Mouse (Mus musculus): ENCODE results near the gene Tmem205. TPM values are rescaled to one million over a fixed set of nuclear protein-coding genes. Genes with fewer than 3 reads are reported as not detected.

Gene Tmem205
- polyA plus RNA-seq, 1 experiment: 19.4 TPM

DNA sequence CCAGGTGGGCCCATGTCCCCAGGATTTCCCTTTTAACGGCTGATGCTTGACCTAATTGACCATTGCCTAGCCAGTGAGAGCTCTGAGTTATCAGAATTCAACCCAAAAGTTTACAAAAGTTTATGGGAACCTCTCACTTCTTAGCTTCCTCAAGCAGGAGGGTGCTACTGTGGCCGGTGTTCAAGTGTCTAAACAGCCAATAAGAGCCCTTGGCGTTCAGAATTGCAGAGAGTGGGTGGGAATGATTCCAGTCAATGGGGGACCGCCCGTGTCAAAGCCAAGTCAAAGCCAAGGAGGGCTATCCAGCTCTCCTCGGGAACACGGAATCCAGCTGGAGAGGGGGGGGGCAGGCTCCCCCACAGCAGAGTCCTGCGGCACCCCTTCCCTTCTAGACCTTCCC lies 20.8 kb upstream of the Tmem205 start:
- DNase-seq (ENCODE audit: low read depth in 1 of 2, low spot score in 2 of 2): no peak
- no peak overlapping the region for H3K27ac ChIP-seq (ENCODE audit: insufficient read depth, low read length)
- no peaks in the 10 kb centered on the region for H3K36me3 ChIP-seq (ENCODE audit: control insufficient read depth, insufficient read depth, low read length)
- TF ChIP-seq CTCF (IDR thresholded peaks at IDR 0.05; ENCODE audit: extremely low read depth, insufficient read depth, insufficient read length, insufficient replicate concordance) (no peak), POLR2A (IDR thresholded peaks at IDR 0.05; ENCODE audit: low read depth, low read length) (no peak)
- peaks cover 5% of the 10 kb centered on the region for H3K4me1 ChIP-seq (ENCODE audit: control insufficient read depth, insufficient read depth, insufficient read length)
- WGBS: 57% methylated on average over 8 of the region's 8 CpGs
- peaks cover 2% of the 10 kb centered on the region for H3K27me3 ChIP-seq (ENCODE audit: control insufficient read depth, insufficient read depth, low read length)
- H3K4me3 ChIP-seq (ENCODE audit: extremely low read depth, insufficient read depth, insufficient read length): no peak overlapping the region

DNA sequence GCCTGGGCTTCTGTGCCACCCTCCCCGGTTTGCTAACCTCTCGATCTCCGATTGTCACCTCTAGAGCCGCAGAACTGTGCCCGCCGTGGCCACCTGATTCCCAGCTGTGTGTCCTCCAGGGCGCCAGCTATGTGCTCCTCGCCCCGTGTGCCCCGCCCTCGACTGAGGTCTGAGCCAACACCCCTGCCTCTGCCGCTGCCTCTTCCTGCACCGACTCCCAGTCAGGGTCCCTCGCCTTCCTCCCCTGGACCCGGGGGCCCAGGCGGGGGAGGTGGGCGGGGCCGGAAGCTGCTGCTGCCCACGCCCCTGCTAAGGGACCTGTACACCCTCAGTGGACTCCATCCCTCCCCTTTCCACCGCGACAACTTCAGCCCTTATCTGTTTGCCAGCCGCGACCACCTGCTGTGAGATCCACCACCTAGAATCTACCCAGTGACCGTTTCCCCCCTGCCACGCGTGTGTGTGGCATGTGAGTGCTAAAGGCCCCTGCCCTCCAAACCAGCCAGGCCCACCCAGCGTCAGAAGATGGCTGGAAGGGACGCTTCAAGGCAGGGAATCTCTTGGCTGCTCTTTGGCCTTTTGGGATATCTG lies 20.3 kb upstream of the Tmem205 start:
- H3K4me3 ChIP-seq (ENCODE audit: extremely low read depth, insufficient read depth, insufficient read length): no peak overlapping the region
- peaks cover 5% of the 10 kb centered on the region for H3K4me1 ChIP-seq (ENCODE audit: control insufficient read depth, insufficient read depth, insufficient read length)
- 5% methylated on average over 27 of the region's 28 CpGs for WGBS
- TF ChIP-seq CTCF (IDR thresholded peaks at IDR 0.05; ENCODE audit: extremely low read depth, insufficient read depth, insufficient read length, insufficient replicate concordance) (no peak), POLR2A (IDR thresholded peaks at IDR 0.05; ENCODE audit: low read depth, low read length) (no peak)
- peaks cover 2% of the 10 kb centered on the region for H3K27me3 ChIP-seq (ENCODE audit: control insufficient read depth, insufficient read depth, low read length)
- no peak overlapping the region for H3K27ac ChIP-seq (ENCODE audit: insufficient read depth, low read length)
- no peak for DNase-seq (ENCODE audit: low read depth in 1 of 2, low spot score in 2 of 2)
- no peaks in the 10 kb centered on the region for H3K36me3 ChIP-seq (ENCODE audit: control insufficient read depth, insufficient read depth, low read length)

DNA sequence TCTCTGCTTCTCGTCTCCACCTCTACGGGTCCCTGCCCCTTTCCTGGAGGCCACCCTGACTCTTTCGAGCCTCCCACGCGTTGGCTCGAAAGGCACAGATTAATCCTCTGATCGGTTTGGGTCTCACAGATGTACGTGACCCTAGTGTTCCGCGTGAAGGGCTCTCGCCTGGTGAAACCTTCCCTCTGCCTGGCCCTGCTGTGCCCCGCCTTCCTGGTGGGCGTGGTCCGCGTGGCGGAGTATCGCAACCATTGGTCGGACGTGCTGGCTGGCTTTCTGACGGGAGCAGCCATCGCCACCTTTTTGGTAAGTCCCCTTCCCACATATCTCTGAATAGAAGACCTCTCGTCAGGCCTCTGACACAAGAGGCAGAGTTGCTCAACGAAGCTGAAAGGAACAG lies 16.9 kb upstream of the Tmem205 start:
- Histone ChIP-seq H3K4me3 (ENCODE audit: extremely low read depth, insufficient read depth, insufficient read length) (no peak overlapping the region), H3K36me3 (ENCODE audit: control insufficient read depth, insufficient read depth, low read length) (no peaks in the 10 kb centered on the region), H3K27me3 (ENCODE audit: control insufficient read depth, insufficient read depth, low read length) (peaks cover 2% of the 10 kb centered on the region), H3K4me1 (ENCODE audit: control insufficient read depth, insufficient read depth, insufficient read length) (peaks cover 5% of the 10 kb centered on the region), H3K27ac (ENCODE audit: insufficient read depth, low read length) (no peak overlapping the region)
- TF ChIP-seq POLR2A (IDR thresholded peaks at IDR 0.05; ENCODE audit: low read depth, low read length) (no peak), CTCF (IDR thresholded peaks at IDR 0.05; ENCODE audit: extremely low read depth, insufficient read depth, insufficient read length, insufficient replicate concordance) (no peak)
- WGBS: 57% methylated on average over 23 of the region's 23 CpGs
- no peak for DNase-seq (ENCODE audit: low read depth in 1 of 2, low spot score in 2 of 2)

DNA sequence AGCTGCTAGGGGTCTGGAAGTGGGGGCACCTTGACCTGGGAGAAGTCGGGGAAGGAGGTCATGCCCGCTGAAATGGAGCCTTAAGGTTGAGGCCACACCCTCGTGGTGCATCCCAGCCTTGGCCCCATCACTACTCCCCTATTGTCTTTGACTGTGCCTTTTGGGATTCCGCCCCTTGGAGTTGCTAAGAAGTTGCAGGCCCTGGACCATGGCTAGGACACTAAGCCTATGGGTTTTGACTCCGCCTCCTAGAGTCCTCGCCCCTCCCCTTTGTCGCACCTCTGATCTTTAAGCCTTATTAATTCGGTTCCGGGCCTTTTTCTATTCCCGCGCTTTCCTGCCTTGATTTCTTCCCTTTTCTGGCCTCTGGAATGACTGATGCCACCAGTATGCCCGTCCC lies 16.3 kb upstream of the Tmem205 start:
- H3K36me3 ChIP-seq (ENCODE audit: control insufficient read depth, insufficient read depth, low read length): no peaks in the 10 kb centered on the region
- 81% methylated on average over 12 of the region's 12 CpGs for WGBS
- no peak for DNase-seq (ENCODE audit: low read depth in 1 of 2, low spot score in 2 of 2)
- H3K4me1 ChIP-seq (ENCODE audit: control insufficient read depth, insufficient read depth, insufficient read length): peaks cover 5% of the 10 kb centered on the region
- peaks cover 2% of the 10 kb centered on the region for H3K27me3 ChIP-seq (ENCODE audit: control insufficient read depth, insufficient read depth, low read length)
- no peak for TF ChIP-seq CTCF (IDR thresholded peaks at IDR 0.05; ENCODE audit: extremely low read depth, insufficient read depth, insufficient read length, insufficient replicate concordance)
- no peak for TF ChIP-seq POLR2A (IDR thresholded peaks at IDR 0.05; ENCODE audit: low read depth, low read length)
- H3K4me3 ChIP-seq (ENCODE audit: extremely low read depth, insufficient read depth, insufficient read length): no peak overlapping the region
- no peak overlapping the region for H3K27ac ChIP-seq (ENCODE audit: insufficient read depth, low read length)

DNA sequence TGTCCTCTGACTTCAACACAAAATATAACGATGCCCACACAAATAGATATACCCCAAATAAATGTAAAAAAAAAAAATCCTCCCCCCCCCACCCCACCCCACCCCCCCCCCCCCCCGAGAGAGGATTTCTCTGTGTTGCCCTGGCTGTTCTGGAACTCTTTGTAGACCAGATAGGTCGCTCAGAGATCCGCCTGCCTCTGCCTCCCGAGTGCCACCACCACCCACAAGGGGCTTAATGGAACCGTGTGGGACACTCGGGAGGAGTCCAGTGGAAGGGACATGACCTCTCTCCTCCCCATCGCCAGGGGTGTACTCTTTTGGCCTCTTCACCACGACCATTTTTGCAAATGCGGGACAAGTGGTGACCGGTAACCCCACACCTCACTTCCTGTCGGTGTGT lies 15.7 kb upstream of the Tmem205 start:
- 76% methylated on average over 12 of the region's 12 CpGs for WGBS

DNA sequence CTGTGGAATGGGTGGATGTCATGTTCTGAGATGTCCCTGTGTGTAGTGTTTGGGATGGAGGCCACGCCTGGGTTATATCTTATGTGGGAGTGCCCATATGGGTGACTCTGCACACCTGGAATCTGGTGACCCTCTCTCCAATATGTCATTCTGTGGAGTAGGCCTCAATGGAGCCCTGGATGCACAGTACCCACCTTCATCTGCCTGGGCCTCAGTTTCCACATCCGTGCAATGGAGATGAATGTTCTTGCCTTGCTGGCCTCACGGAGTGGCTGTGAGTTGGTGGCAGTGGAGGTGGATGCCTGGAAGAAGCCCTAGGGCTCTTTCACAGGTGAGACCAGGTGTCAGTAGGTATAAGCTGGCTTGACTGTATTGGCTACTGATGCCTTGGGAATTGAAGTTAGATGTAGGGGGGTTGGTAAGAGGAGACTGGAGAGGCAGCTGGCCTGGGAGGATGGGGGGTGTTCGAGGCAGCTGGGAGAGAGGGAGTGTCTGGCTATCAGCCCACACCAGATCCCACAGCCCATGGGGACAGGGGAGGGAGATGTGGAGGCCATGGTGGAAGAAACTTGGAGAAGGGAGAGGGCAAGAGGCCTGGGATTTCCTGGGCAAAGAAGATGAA lies 11.0 kb upstream of the Tmem205 start:
- no peak for DNase-seq (ENCODE audit: low read depth in 1 of 2, low spot score in 2 of 2)
- no peak overlapping the region for H3K4me3 ChIP-seq (ENCODE audit: extremely low read depth, insufficient read depth, insufficient read length)
- H3K27ac ChIP-seq (ENCODE audit: insufficient read depth, low read length): no peak overlapping the region
- TF ChIP-seq CTCF (IDR thresholded peaks at IDR 0.05; ENCODE audit: extremely low read depth, insufficient read depth, insufficient read length, insufficient replicate concordance): no peak
- no peak for TF ChIP-seq POLR2A (IDR thresholded peaks at IDR 0.05; ENCODE audit: low read depth, low read length)
- peaks cover 4% of the 10 kb centered on the region; the same call in 1 of the 2 replicates for H3K4me1 ChIP-seq (ENCODE audit: control insufficient read depth, insufficient read depth, insufficient read length)
- no peaks in the 10 kb centered on the region for H3K36me3 ChIP-seq (ENCODE audit: control insufficient read depth, insufficient read depth, low read length)
- no peaks in the 10 kb centered on the region for H3K27me3 ChIP-seq (ENCODE audit: control insufficient read depth, insufficient read depth, low read length)
- 92% methylated on average over 4 of the region's 4 CpGs for WGBS

More for the DNA sequence above, 15.7 kb upstream of the Tmem205 start:
- peaks cover 5% of the 10 kb centered on the region for H3K4me1 ChIP-seq (ENCODE audit: control insufficient read depth, insufficient read depth, insufficient read length)
- TF ChIP-seq CTCF (IDR thresholded peaks at IDR 0.05; ENCODE audit: extremely low read depth, insufficient read depth, insufficient read length, insufficient replicate concordance) (no peak), POLR2A (IDR thresholded peaks at IDR 0.05; ENCODE audit: low read depth, low read length) (no peak)
- H3K4me3 ChIP-seq (ENCODE audit: extremely low read depth, insufficient read depth, insufficient read length): no peak overlapping the region
- H3K36me3 ChIP-seq (ENCODE audit: control insufficient read depth, insufficient read depth, low read length): no peaks in the 10 kb centered on the region
- H3K27me3 ChIP-seq (ENCODE audit: control insufficient read depth, insufficient read depth, low read length): no peaks in the 10 kb centered on the region; the same call in 1 of the 2 replicates
- DNase-seq (ENCODE audit: low read depth in 1 of 2, low spot score in 2 of 2): no peak
- H3K27ac ChIP-seq (ENCODE audit: insufficient read depth, low read length): no peak overlapping the region

DNA sequence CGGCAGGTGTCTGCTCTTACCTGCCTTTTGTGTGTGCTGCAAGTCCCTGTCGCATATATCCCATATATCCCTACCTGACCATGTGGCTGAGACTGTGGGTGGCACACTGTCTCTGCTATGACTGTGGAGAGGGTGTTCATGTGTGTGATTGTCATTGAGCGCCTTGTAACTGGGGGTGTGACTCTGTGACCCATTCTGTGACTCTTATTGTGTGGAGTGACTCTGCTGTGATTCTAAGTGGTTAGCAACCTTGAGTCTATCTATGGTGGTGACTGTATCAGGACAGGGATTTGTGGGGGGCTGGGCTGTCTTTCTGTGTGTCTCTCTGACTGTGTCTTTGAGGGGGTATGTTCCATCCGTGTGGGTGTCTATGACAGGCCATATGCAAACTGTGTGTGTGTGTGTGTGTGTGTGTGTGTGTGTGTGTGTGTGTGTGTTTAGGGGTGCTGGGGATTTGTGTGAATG lies 10.4 kb upstream of the Tmem205 start:
- Histone ChIP-seq H3K27me3 (ENCODE audit: control insufficient read depth, insufficient read depth, low read length) (no peaks in the 10 kb centered on the region), H3K36me3 (ENCODE audit: control insufficient read depth, insufficient read depth, low read length) (no peaks in the 10 kb centered on the region), H3K4me3 (ENCODE audit: extremely low read depth, insufficient read depth, insufficient read length) (no peak overlapping the region), H3K27ac (ENCODE audit: insufficient read depth, low read length) (no peak overlapping the region), H3K4me1 (ENCODE audit: control insufficient read depth, insufficient read depth, insufficient read length) (peaks cover 4% of the 10 kb centered on the region; the same call in 1 of the 2 replicates)
- WGBS: 89% methylated on average over 4 of the region's 4 CpGs
- no peak for DNase-seq (ENCODE audit: low read depth in 1 of 2, low spot score in 2 of 2)
- TF ChIP-seq POLR2A (IDR thresholded peaks at IDR 0.05; ENCODE audit: low read depth, low read length) (no peak), CTCF (IDR thresholded peaks at IDR 0.05; ENCODE audit: extremely low read depth, insufficient read depth, insufficient read length, insufficient replicate concordance) (no peak)

Data from spleen, adult 2 months (tissue).